Mouse (Mus musculus): ENCODE measurements around the gene Cryab.

DNA sequence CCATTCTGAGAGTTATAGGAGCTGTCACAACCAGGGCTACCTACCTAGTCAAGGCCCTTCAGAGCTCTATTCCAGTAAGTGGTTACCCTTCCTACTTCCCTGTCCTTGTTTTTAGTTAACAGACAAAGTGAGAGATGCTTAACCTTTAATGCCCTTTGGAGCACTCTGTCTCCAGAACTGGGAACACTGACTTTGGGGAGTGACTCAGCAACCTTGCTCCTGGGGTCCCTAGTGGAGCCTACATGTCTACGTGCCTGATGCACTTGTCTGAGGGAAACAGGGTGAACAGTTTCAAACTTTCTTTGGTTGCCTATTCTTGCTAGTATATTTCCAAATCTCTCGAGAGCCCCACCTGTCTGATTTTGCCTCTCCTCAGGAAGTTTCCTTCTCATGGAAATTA, 8.4 kb upstream of the Cryab start:
- no peak for TF ChIP-seq CTCF (IDR thresholded peaks at IDR 0.05 in 2 of 3, conservative IDR thresholded peaks at IDR 0.05 in 1 of 3; ENCODE audit: control insufficient read depth in 1 of 3, insufficient read depth in 1 of 3, low read depth in 2 of 3, low read length in 3 of 3, poor library complexity in 1 of 3, severe bottlenecking in 1 of 3)
- no peak for TF ChIP-seq EP300 (IDR thresholded peaks at IDR 0.05; ENCODE audit: low read depth in 1 of 2, low read length in 2 of 2)
- no peak for TF ChIP-seq MAFK (IDR thresholded peaks at IDR 0.05; ENCODE audit: borderline replicate concordance, low read depth, low read length)
- no peak for TF ChIP-seq ELF1 (IDR thresholded peaks at IDR 0.05; ENCODE audit: low read depth, low read length)
- no peak for TF ChIP-seq TCF12 (IDR thresholded peaks at IDR 0.05; ENCODE audit: low read depth, low read length)
- TF ChIP-seq MAZ (IDR thresholded peaks at IDR 0.05; ENCODE audit: low read depth, low read length): no peak
- no peak for TF ChIP-seq MAX (IDR thresholded peaks at IDR 0.05; ENCODE audit: low read length)
